Mouse (Mus musculus) spleen, adult 2 months (tissue): ENCODE results near the gene Tns3. TPM values are rescaled to one million over a fixed set of nuclear protein-coding genes. Genes with fewer than 3 reads are reported as not detected.

Source experiments
- DNase-seq, 2 experiments: peaks; one replicate each; pipeline versions ENCODE4 v3.0.0 to v3.0.0-alpha.2; 2012 to 2021; ENCODE audit warnings: low spot score in 2 of 2, low read depth in 1 of 2
- H3K27ac ChIP-seq: fragments of 200-500 bp; 2 replicates; pipeline ENCODE4 v1.5.1; 2012; ENCODE audit warnings: low read length, inconsistent platforms; ENCODE audit not compliant: insufficient read depth
- H3K27me3 ChIP-seq: fragments of 200-500 bp; 2 replicates; pipeline ENCODE4 v1.6.1; 2012; ENCODE audit warnings: mild to moderate bottlenecking, moderate library complexity, low read length, inconsistent platforms; ENCODE audit not compliant: control insufficient read depth, insufficient read depth
- H3K36me3 ChIP-seq: fragments of 200-500 bp; 2 replicates; pipeline ENCODE4 v1.6.1; 2012; ENCODE audit warnings: mild to moderate bottlenecking, low read length, inconsistent platforms; ENCODE audit not compliant: control insufficient read depth, insufficient read depth
- H3K4me1 ChIP-seq: fragments of 200-500 bp; 2 replicates; pipeline ENCODE4 v1.6.1; 2011; ENCODE audit warnings: inconsistent platforms; ENCODE audit not compliant: control insufficient read depth, insufficient read depth, insufficient read length
- H3K4me3 ChIP-seq: fragments of 200-500 bp; 2 replicates; pipeline ENCODE4 v1.5.1; 2011; ENCODE audit warnings: mild to moderate bottlenecking, inconsistent platforms; ENCODE audit not compliant: insufficient read depth, insufficient read length; ENCODE audit errors: extremely low read depth
- CTCF ChIP-seq: fragments of 200-500 bp; IDR thresholded peaks from 2 replicates; pipeline ENCODE4 v1.5.1; 2011; ENCODE audit warnings: mild to moderate bottlenecking, inconsistent platforms; ENCODE audit not compliant: insufficient read depth, insufficient read length, insufficient replicate concordance; ENCODE audit errors: extremely low read depth
- POLR2A ChIP-seq: fragments of 200-500 bp; IDR thresholded peaks from 2 replicates; pipeline ENCODE4 v1.6.1; 2011; ENCODE audit warnings: low read depth, low read length, inconsistent platforms
- WGBS: fragments of 180-500 bp; shearing (Covaris S2); methylation state at CpG from one replicate; pipeline ENCODE4 v1.1.7; 2018; 5-methylcytosine and 5-hydroxymethylcytosine counted together
- polyA plus RNA-seq: library from polyadenylated mRNA; depleted of rRNA; stranded (reverse); fragments of >200 nt; gene quantifications from 2 replicates; pipeline ENCODE4 v1.2.3, GENCODE M21; 2012

Gene Tns3
- polyA plus RNA-seq, 1 experiment, result 39.7 TPM

DNA sequence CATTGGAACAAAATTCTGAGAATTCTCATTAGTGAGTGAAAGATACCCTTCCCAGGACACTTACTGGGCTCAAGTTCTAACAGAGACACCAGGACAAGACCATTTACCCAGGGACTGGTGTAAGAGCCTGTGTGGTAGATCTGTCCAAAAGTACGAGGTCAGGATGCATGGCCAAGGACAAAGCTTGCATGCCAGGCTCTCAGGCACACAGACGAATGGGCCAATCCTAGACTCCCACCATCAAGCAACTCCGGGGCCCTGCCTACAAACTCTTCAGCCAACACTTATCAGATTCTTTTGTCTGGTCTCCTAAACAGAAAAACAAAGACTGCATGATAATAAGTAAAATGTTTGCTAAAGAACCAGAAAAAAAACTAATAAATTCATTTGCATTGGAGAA lies 78.6 kb downstream of the Tns3 start:
- DNase-seq, result no peak
- Histone ChIP-seq H3K4me3 (no peak overlapping the region), H3K4me1 (peaks cover 6% of the 10 kb centered on the region; the same call in 1 of the 2 replicates), H3K27me3 (no peaks in the 10 kb centered on the region), H3K27ac (no peak overlapping the region), H3K36me3 (no peaks in the 10 kb centered on the region)
- TF ChIP-seq POLR2A, result no peak
- TF ChIP-seq CTCF, result no peak
- 78% methylated on average over 3 of the region's 3 CpGs for WGBS

DNA sequence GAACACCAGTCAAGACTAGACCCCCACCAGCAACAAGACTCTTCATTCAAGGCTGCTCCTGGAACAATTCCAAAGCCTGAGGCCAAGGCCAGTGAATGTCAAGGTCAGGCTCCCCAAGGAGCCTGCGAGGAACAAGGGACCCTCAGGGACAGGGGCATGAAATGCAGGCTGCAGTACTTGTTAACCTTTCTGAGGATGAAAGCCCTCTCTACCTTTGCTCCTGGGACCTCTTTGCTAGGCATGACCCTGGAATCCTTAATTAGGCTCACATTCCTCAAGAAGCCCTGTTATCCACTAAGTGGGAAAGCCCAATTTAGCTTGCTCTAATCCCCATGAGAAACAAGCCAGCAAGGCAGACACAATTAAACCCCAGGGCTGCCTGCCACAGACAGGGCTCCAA lies 79.4 kb downstream of the Tns3 start:
- Histone ChIP-seq H3K4me3 (no peak overlapping the region), H3K27ac (no peak overlapping the region), H3K4me1 (peaks cover 5% of the 10 kb centered on the region; the same call in 1 of the 2 replicates), H3K36me3 (no peaks in the 10 kb centered on the region), H3K27me3 (no peaks in the 10 kb centered on the region)
- TF ChIP-seq CTCF, result no peak
- TF ChIP-seq POLR2A, result no peak
- 79% methylated on average over 1 of the region's 1 CpGs for WGBS
- no peak for DNase-seq

DNA sequence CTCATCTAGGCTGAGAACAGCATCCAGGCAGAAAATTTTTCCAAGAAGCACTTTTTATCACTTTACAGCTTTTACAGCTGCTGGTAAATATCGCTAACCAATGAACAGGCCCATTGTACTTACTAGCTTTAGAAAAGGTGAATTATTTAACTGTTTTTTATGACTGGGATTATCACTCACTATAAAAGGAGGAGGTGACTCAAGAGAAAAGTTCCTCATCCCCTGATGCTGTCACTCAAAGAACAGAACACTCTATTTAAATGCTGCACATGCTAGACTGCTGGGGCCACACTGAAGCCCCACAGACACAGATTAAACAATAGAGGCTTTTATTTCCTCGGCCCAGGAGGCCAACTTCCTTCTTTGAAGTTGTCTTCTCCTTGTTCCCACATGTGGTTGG lies 80.0 kb downstream of the Tns3 start:
- Histone ChIP-seq H3K27ac (no peak overlapping the region), H3K27me3 (no peaks in the 10 kb centered on the region), H3K36me3 (no peaks in the 10 kb centered on the region), H3K4me3 (no peak overlapping the region), H3K4me1 (0 out of 2 replicates have a peak, but pooled peaks cover 2% of the 10 kb centered on the region)
- no peak for DNase-seq
- 52% methylated on average over 2 of the region's 2 CpGs for WGBS
- TF ChIP-seq CTCF (no peak), POLR2A (no peak)

DNA sequence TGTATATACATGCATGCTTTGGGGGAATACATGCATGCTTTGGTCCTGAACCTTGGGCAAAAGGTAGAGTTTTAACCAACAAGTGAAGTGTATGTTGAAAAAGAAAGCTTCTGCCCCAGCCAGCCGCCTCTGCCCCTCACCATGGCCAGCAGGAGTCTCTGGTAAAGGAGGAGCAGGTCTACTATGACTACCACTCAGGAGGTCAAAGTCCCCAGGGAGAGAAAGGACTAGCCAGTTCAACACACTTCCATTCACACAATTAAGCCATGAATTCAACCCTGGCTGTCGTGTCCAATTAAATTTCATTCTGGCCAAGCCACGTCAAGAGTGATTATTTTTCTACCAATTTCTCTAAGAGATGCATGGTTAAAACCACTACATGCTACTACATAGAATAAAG lies 81.2 kb downstream of the Tns3 start:
- 0 out of 2 replicates have a peak, but pooled peaks cover 2% of the 10 kb centered on the region for H3K4me1 ChIP-seq
- H3K27me3 ChIP-seq, result no peaks in the 10 kb centered on the region
- H3K36me3 ChIP-seq, result no peaks in the 10 kb centered on the region
- 94% methylated on average over 3 of the region's 3 CpGs for WGBS
- DNase-seq, result no peak
- no peak overlapping the region for H3K4me3 ChIP-seq
- TF ChIP-seq CTCF (no peak), POLR2A (no peak)
- H3K27ac ChIP-seq, result no peak overlapping the region

DNA sequence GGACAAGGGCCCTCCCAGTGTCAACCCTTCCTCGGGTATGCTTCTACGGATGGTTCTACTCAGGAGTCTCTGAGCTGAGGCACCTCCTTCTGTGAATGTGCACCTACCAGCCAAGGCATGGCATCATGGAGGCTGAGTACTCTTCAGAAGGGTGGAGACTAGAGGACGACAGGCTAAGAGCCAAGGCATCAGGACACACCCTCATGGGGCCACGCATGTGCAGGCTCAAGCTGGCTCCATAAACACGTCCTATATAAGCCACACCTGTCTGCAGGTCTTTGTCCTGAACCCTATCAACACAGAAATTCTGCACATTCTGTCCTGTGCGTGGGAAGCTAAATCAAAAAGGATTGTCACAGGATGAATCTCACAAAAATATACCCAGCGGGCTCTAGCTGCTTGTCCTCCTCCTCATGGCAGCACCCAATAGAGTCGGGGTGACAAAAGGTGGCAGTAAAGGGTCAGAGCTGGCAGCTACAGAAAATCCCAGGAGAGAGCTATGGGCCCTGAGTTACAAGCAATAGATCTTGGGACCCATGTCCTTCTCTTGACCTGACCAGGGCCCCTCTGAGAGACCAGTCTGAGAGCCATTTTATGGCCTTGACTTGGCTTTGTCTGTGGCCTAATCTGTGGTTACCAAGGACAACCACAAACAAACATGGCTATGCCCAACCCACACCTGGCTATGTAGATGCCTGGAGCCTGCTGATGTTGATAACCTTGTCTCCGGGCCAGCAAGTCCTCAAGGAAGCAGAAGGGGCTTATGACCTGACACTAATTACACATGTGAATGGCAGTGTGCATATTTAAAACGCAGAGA lies 82.0 kb downstream of the Tns3 start:
- WGBS, result 86% methylated on average over 10 of the region's 10 CpGs
- DNase-seq, result no peak
- H3K36me3 ChIP-seq, result no peaks in the 10 kb centered on the region
- H3K27me3 ChIP-seq, result no peaks in the 10 kb centered on the region
- TF ChIP-seq POLR2A (no peak), CTCF (no peak)
- H3K27ac ChIP-seq, result no peak overlapping the region
- H3K4me1 ChIP-seq, result 0 out of 2 replicates have a peak, but pooled peaks cover 2% of the 10 kb centered on the region
- H3K4me3 ChIP-seq, result no peak overlapping the region

DNA sequence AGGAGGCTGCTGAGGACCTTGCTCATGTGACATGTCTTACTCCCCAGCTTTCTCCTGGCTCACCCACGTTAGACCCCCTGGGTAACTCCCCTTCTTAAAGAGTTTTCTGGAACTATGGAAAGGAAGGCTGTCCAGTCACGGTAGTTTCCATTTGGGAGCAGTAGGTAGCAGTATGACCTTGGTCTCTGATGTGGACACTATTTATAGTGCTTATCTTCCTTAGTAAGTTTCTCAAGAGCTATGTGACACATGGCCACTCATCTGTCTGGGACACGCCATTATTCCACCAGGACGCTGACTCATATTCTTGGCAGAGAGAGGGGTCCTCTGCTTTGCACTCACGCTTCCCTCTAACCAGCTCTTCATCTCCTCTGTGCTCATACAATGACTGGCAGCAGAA lies 84.5 kb downstream of the Tns3 start:
- WGBS, result 76% methylated on average over 5 of the region's 5 CpGs
- no peak overlapping the region for H3K4me3 ChIP-seq
- no peak for DNase-seq
- H3K27me3 ChIP-seq, result no peaks in the 10 kb centered on the region
- TF ChIP-seq POLR2A (no peak), CTCF (no peak)
- peaks cover 2% of the 10 kb centered on the region; the same call in 1 of the 2 replicates for H3K4me1 ChIP-seq
- no peaks in the 10 kb centered on the region for H3K36me3 ChIP-seq
- no peak overlapping the region for H3K27ac ChIP-seq

DNA sequence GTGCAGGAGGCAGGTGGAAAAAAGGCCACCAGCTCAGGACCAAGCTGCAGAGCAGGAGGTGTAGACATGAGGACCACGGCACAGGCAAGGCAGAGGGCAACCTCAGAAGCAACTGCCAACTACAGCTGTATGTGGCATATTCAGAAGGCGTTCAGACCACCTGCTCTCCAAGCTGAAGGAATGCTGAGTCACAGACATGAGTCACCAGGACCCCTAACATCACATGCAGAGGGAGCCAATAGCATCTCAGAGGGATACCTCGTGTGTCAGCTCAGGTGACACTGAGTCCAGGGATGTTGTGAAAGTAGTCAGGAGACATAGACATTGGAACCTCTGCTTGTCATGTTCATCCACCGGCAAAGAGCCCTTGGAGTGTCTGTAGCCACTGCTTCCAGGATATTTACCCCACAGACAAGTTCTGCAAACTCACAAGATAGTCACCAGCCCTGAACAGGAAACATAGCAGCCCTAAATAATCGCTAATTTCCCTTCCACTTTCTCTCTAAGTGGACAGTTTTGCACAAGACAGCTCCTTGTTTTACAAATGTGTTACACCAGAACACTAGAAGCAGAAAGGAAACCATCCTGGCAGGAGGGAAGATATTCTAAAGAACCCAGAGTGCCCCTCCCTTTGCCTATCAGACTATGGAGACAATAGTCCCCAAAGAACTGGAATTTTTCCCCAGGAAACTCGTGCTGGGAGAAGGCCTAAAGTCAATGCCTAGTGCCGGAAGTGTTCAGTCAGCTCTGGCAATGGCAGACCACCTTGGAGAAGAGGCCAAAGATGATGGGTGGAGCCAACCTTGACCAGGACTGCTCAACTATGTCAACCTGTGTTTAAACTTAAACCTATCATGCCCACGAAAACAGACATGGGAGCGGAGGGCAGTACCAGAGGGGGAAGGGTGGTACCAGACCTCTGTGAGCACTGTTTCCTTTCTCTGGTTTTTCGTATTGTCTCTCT lies 88.8 kb downstream of the Tns3 start:
- no peaks in the 10 kb centered on the region for H3K36me3 ChIP-seq
- 45% methylated on average over 10 of the region's 10 CpGs for WGBS
- peak overlapping the region; percentile 24 for H3K27ac ChIP-seq
- no peaks in the 10 kb centered on the region for H3K27me3 ChIP-seq
- DNase-seq, result no peak
- H3K4me1 ChIP-seq, result no peaks in the 10 kb centered on the region; the same call in 1 of the 2 replicates
- no peak for TF ChIP-seq POLR2A
- no peak for TF ChIP-seq CTCF
- H3K4me3 ChIP-seq, result no peak overlapping the region
